Mouse (Mus musculus): ENCODE measurements around the gene Arap1. TPM values are rescaled to one million over a fixed set of nuclear protein-coding genes. Genes with fewer than 3 reads are reported as not detected.

Gene Arap1
- polyA plus RNA-seq, 1 experiment from 2014 or later, result 31.2 TPM

GRCm38 (mm10) chr7:101459923-101460607 is 112.2 kb downstream of the Arap1 start:
- 57% methylated on average over 10 of the region's 10 CpGs for WGBS
- no peak for ATAC-seq

GRCm38 (mm10) chr7:101460608-101460957 is 112.7 kb downstream of the Arap1 start:
- TF ChIP-seq CTCF (IDR thresholded peaks at IDR 0.05; ENCODE audit: low read depth), result no peak
- no peak overlapping the region for H3K4me2 ChIP-seq (replicated peaks; ENCODE audit: low read depth)
- H3K36me3 ChIP-seq (ENCODE audit: control insufficient read depth, insufficient read depth), result no peaks in the 10 kb centered on the region
- H3K27ac ChIP-seq (ENCODE audit: low read depth, low read length), result no peak overlapping the region
- 52% methylated on average over 10 of the region's 10 CpGs for WGBS
- ATAC-seq, result no peak
- no peaks in the 10 kb centered on the region for H3K4me1 ChIP-seq (replicated peaks; ENCODE audit: control insufficient read depth, insufficient read depth, low read length)
- no peak overlapping the region for H3K4me3 ChIP-seq (ENCODE audit: low read depth, low read length)
- no peaks in the 10 kb centered on the region for H3K9me3 ChIP-seq (ENCODE audit: control insufficient read depth)
- 0 out of 2 replicates have a peak overlapping the region, but pooled peaks have one; percentile 22 for H3K9ac ChIP-seq (ENCODE audit: low read depth, low read length)
- 0 out of 2 replicates have a peak, but pooled peaks cover 3% of the 10 kb centered on the region for H3K27me3 ChIP-seq (replicated peaks; ENCODE audit: control insufficient read depth, insufficient read depth, low read length)

More at GRCm38 (mm10) chr7:101459923-101460607, 112.2 kb downstream of the Arap1 start:
- TF ChIP-seq CTCF (IDR thresholded peaks at IDR 0.05; ENCODE audit: low read depth), result no peak
- Histone ChIP-seq H3K9ac (ENCODE audit: low read depth, low read length) (0 out of 2 replicates have a peak overlapping the region, but pooled peaks have one; percentile 22), H3K4me1 (replicated peaks; ENCODE audit: control insufficient read depth, insufficient read depth, low read length) (no peaks in the 10 kb centered on the region), H3K4me3 (ENCODE audit: low read depth, low read length) (no peak overlapping the region), H3K36me3 (ENCODE audit: control insufficient read depth, insufficient read depth) (no peaks in the 10 kb centered on the region), H3K4me2 (replicated peaks; ENCODE audit: low read depth) (no peak overlapping the region), H3K27me3 (replicated peaks; ENCODE audit: control insufficient read depth, insufficient read depth, low read length) (0 out of 2 replicates have a peak, but pooled peaks cover 3% of the 10 kb centered on the region), H3K9me3 (ENCODE audit: control insufficient read depth) (no peaks in the 10 kb centered on the region), H3K27ac (ENCODE audit: low read depth, low read length) (no peak overlapping the region)

- Histone ChIP-seq H3K4me1 (replicated peaks; ENCODE audit: control insufficient read depth, insufficient read depth, low read length) (no peaks in the 10 kb centered on the region), H3K27me3 (replicated peaks; ENCODE audit: control insufficient read depth, insufficient read depth, low read length) (0 out of 2 replicates have a peak, but pooled peaks cover 3% of the 10 kb centered on the region)
- TF ChIP-seq CTCF (IDR thresholded peaks at IDR 0.05; ENCODE audit: low read depth), result no peak
These were observed 113.7 kb downstream of the Arap1 start for GRCm38 (mm10) chr7:101461571-101461970.

More at GRCm38 (mm10) chr7:101461571-101461970, 113.7 kb downstream of the Arap1 start:
- H3K27ac ChIP-seq (ENCODE audit: low read depth, low read length), result no peak overlapping the region
- no peak overlapping the region for H3K4me3 ChIP-seq (ENCODE audit: low read depth, low read length)
- no peak overlapping the region for H3K4me2 ChIP-seq (replicated peaks; ENCODE audit: low read depth)
- no peaks in the 10 kb centered on the region for H3K36me3 ChIP-seq (ENCODE audit: control insufficient read depth, insufficient read depth)
- WGBS, result 75% methylated on average over 11 of the region's 11 CpGs
- H3K9me3 ChIP-seq (ENCODE audit: control insufficient read depth), result no peaks in the 10 kb centered on the region
- ATAC-seq, result no peak
- no peak overlapping the region for H3K9ac ChIP-seq (ENCODE audit: low read depth, low read length)

Other genes with a start within 250 kb of the Arap1 start
- gene Atg16l2, start 45.8 kb upstream of the Arap1 start, polyA plus RNA-seq (2015; fragmentation: Nextera tagmentation; extraction: Ambion mirVana), result 5.2 and 6.2 TPM in 2 replicates
- gene Stard10, start 31.0 kb upstream of the Arap1 start, polyA plus RNA-seq (2015; fragmentation: Nextera tagmentation; extraction: Ambion mirVana), result 63.7 and 71.7 TPM in 2 replicates
- gene Gm45837, start 62.8 kb downstream of the Arap1 start, polyA plus RNA-seq (2015; fragmentation: Nextera tagmentation; extraction: Ambion mirVana), result not detected in 2 replicates
- gene Pde2a, start 73.6 kb downstream of the Arap1 start, polyA plus RNA-seq (2015; fragmentation: Nextera tagmentation; extraction: Ambion mirVana), result 11.1 and 11.2 TPM in 2 replicates
- 0.24 and 0.56 TPM in 2 replicates for gene Art2b, start 237.5 kb downstream of the Arap1 start, polyA plus RNA-seq (2015; fragmentation: Nextera tagmentation; extraction: Ambion mirVana)